Comparison of ENCODE assay signal across 23 mouse cellular contexts in genomic region chr6:94075990-94076389, GRCm38 (mm10).
DNase-seq lines count a peak whose midpoint lies in the region; ATAC-seq and TF ChIP-seq lines count a peak whose summit lies in the region.
"Had no signal": no experiment of that assay in that cellular context is flagged by ENCODE, and none has a peak within 500 bp of the region (broad histone marks: within the 10 kb centered on the region; RNA-seq: fewer than 3 reads in every experiment).

No protein-coding gene starts in this region.

- H3K4me1 ChIP-seq in forebrain, embryonic 10.5 days: peaks cover 48% of the 10 kb centered on the region
- no peaks in the 10 kb centered on the region; the same call in 1 of the 2 replicates for H3K4me1 ChIP-seq in forebrain, postnatal 0 days (ENCODE audit: insufficient read depth)
- peaks cover 74% of the 10 kb centered on the region for H3K4me1 ChIP-seq in limb, embryonic 10.5 days
- 0 out of 2 replicates have a peak, but pooled peaks cover 3% of the 10 kb centered on the region for H3K4me1 ChIP-seq in cerebellum, adult 2 months (ENCODE audit: control insufficient read depth, insufficient read depth, low read length)

- no peaks in the 10 kb centered on the region for H3K9me3 ChIP-seq in forebrain, embryonic 10.5 days
- H3K9me3 ChIP-seq in forebrain, postnatal 0 days (ENCODE audit: low read length): no peaks in the 10 kb centered on the region
- no peaks in the 10 kb centered on the region for H3K9me3 ChIP-seq in limb, embryonic 10.5 days (replicated peaks)
- H3K9me3 ChIP-seq: embryonic facial prominence, embryonic 13.5 days; embryonic facial prominence, embryonic 15.5 days; forebrain, embryonic 12.5 days had no signal

- H3K36me3 ChIP-seq in forebrain, embryonic 10.5 days (replicated peaks): no peaks in the 10 kb centered on the region
- no peaks in the 10 kb centered on the region for H3K36me3 ChIP-seq in forebrain, postnatal 0 days (ENCODE audit: insufficient read depth)
- no peaks in the 10 kb centered on the region for H3K36me3 ChIP-seq in limb, embryonic 10.5 days
- H3K36me3 ChIP-seq: embryonic facial prominence, embryonic 13.5 days; embryonic facial prominence, embryonic 15.5 days; forebrain, embryonic 12.5 days; G1E had no signal

- WGBS in forebrain, embryonic 10.5 days: 91% methylated on average over 4 of the region's 4 CpGs
- WGBS in forebrain, postnatal 0 days: 95% methylated on average over 4 of the region's 4 CpGs
- WGBS in limb, embryonic 10.5 days: 87% methylated on average over 4 of the region's 4 CpGs
- 93% methylated on average over 4 of the region's 4 CpGs for WGBS in cerebellum, adult 2 months

- no peak for ATAC-seq in forebrain, postnatal 0 days
- ATAC-seq: CD4-positive, CD25-positive, alpha-beta regulatory T cell, adult 4 months had no signal

- intact Hi-C loops in left cerebral cortex, postnatal 4 days (cut with DNase I): no loop called here

- no peak overlapping the region for H3K9ac ChIP-seq in forebrain, postnatal 0 days
- H3K9ac ChIP-seq: embryonic facial prominence, embryonic 13.5 days; embryonic facial prominence, embryonic 15.5 days; forebrain, embryonic 12.5 days had no signal

- no peak overlapping the region for H3K4me3 ChIP-seq in forebrain, embryonic 10.5 days
- H3K4me3 ChIP-seq in forebrain, postnatal 0 days (ENCODE audit: low read depth, low read length): no peak overlapping the region
- H3K4me3 ChIP-seq in limb, embryonic 10.5 days: no peak overlapping the region
- H3K4me3 ChIP-seq in cerebellum, adult 2 months (replicated peaks; ENCODE audit: insufficient read depth, low read depth, low read length): no peak overlapping the region
- H3K4me3 ChIP-seq: embryonic facial prominence, embryonic 15.5 days; forebrain, embryonic 12.5 days had no signal

- DNase-seq in forebrain, embryonic 10.5 days (ENCODE audit: extremely low spot score, low spot score): peak; percentile 10
- no peak for DNase-seq in forebrain, postnatal 0 days
- DNase-seq in 3T3-L1 (ENCODE audit: low read depth, low spot score): peak; percentile 70
- peak; percentile 54 for DNase-seq in NIH3T3 (ENCODE audit: low read depth)
- DNase-seq in limb, embryonic 10.5 days (ENCODE audit: low spot score): no peak
- DNase-seq in lung, postnatal 14 days: no peak
- no peak for DNase-seq in cerebellum, adult 2 months
- no peak for DNase-seq in left cerebral cortex, postnatal 4 days
- DNase-seq: adrenal gland, adult 8-10 months; adrenal gland, postnatal 14 days; adrenal gland, postnatal 36 days; B cell, adult 2 months; cerebellum, adult 11-12 months; cerebellum, adult 8-10 months; cerebellum, adult 9-11 months; cerebellum, postnatal 14 days; cerebellum, postnatal 36 days had no signal

- no peak for TF ChIP-seq POLR2A in cerebellum, adult 2 months (IDR thresholded peaks at IDR 0.05; ENCODE audit: borderline replicate concordance, insufficient read depth, low read length)

- no peak overlapping the region for H3K4me2 ChIP-seq in forebrain, postnatal 0 days (ENCODE audit: low read depth)
- H3K4me2 ChIP-seq: forebrain, embryonic 12.5 days had no signal

- H3K27me3 ChIP-seq in forebrain, embryonic 10.5 days (ENCODE audit: poor library complexity, severe bottlenecking): no peaks in the 10 kb centered on the region
- H3K27me3 ChIP-seq in forebrain, postnatal 0 days (ENCODE audit: insufficient read depth, low read length): no peaks in the 10 kb centered on the region
- H3K27me3 ChIP-seq in limb, embryonic 10.5 days (ENCODE audit: low read depth, poor library complexity, severe bottlenecking): no peaks in the 10 kb centered on the region
- no peaks in the 10 kb centered on the region for H3K27me3 ChIP-seq in cerebellum, adult 2 months (ENCODE audit: control insufficient read depth, insufficient read depth, low read length)
- H3K27me3 ChIP-seq: CH12.LX; embryonic facial prominence, embryonic 13.5 days; embryonic facial prominence, embryonic 15.5 days; forebrain, embryonic 12.5 days had no signal

- TF ChIP-seq CTCF in forebrain, postnatal 0 days (IDR thresholded peaks at IDR 0.05; ENCODE audit: low read depth): no peak
- no peak for TF ChIP-seq CTCF in cerebellum, adult 2 months (IDR thresholded peaks at IDR 0.05; ENCODE audit: borderline replicate concordance, insufficient read depth, low read depth, low read length)

- H3K27ac ChIP-seq in forebrain, embryonic 10.5 days: no peak overlapping the region
- H3K27ac ChIP-seq in forebrain, postnatal 0 days (ENCODE audit: low read depth, low read length): no peak overlapping the region
- H3K27ac ChIP-seq in limb, embryonic 10.5 days: peak overlapping the region; percentile 19; the same call in 1 of the 2 replicates
- no peak overlapping the region for H3K27ac ChIP-seq in cerebellum, adult 2 months (ENCODE audit: insufficient read depth, low read length)
- H3K27ac ChIP-seq: forebrain, embryonic 12.5 days had no signal

Comparison
In these comparisons a context has a peak if more than half of its experiments do, and no peak if none do; other contexts are left out.
1. DNase-seq: peak in forebrain, embryonic 10.5 days (single experiment), 3T3-L1 (single experiment) and NIH3T3 (single experiment); none in forebrain, postnatal 0 days (single experiment), limb, embryonic 10.5 days (single experiment), lung, postnatal 14 days (single experiment), cerebellum, adult 2 months (0 of 2) and left cerebral cortex, postnatal 4 days (single experiment).